Comparison of ENCODE assay signal across 17 mouse cellular contexts in the genomic region with DNA sequence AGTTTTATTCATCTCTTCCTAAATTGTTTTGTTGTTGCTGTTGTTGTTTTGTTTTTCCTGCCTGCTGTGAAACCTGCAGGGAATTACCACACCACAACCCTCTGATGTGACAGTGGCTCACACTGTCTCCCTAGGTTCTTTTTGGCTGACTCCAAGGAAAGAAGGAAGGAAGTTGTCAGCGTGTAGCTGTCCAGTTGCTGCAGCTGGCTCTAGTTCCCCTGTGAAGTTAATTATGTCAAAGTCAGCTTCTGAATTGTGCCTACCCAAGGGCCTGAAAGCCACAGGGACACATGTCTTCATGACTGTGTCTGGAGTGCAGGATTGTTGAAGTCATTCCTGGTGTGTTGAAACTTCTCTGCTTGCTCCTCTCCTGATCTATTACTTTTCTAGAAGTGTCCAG. TPM values are rescaled to one million over a fixed set of nuclear protein-coding genes. Genes with fewer than 3 reads are reported as not detected.
DNase-seq lines count a peak whose midpoint lies in the region; ATAC-seq and TF ChIP-seq lines count a peak whose summit lies in the region.
"Not testable (repeated sequence)": the region's sequence is repeated elsewhere in the genome, so short reads cannot be mapped to it uniquely, and the experiment has no call there.
"Had no signal": no experiment of that assay in that cellular context is flagged by ENCODE, and none has a peak within 500 bp of the region (broad histone marks: within the 10 kb centered on the region; RNA-seq: fewer than 3 reads in every experiment).

No protein-coding gene starts in this region.

- peak overlapping the region; percentile 96 for H3K27ac ChIP-seq in bone marrow macrophage, adult 2 months (ENCODE audit: insufficient read depth, low read depth, low read length)
- not testable (repeated sequence) for H3K27ac ChIP-seq in liver, postnatal 0 days (ENCODE audit: low read depth)
- H3K27ac ChIP-seq in macrophage, result peak overlapping the region; percentile 92
- H3K27ac ChIP-seq in spleen, adult 2 months (ENCODE audit: insufficient read depth, low read length), result peak overlapping the region; percentile 82

- peak; percentile 20 for DNase-seq in gastrocnemius, adult 18-20 months (ENCODE audit: low spot score)
- DNase-seq in heart, adult 11 months, result peak; percentile 98
- DNase-seq in heart, postnatal 25 days (ENCODE audit: low spot score), result peak; percentile 6
- DNase-seq in liver, postnatal 0 days; spleen, adult 2 months (ENCODE audit: low read depth in 1 of 2, low spot score in 2 of 2): not testable (repeated sequence)

- TF ChIP-seq CTCF in bone marrow macrophage, adult 2 months (IDR thresholded peaks at IDR 0.05; ENCODE audit: low read depth, low read length); liver, postnatal 0 days (IDR thresholded peaks at IDR 0.05; ENCODE audit: low read depth); spleen, adult 2 months (IDR thresholded peaks at IDR 0.05; ENCODE audit: extremely low read depth, insufficient read depth, insufficient read length, insufficient replicate concordance): not testable (repeated sequence)

- intact Hi-C loops in heart, postnatal 25 days (cut with DNase I), result not testable (repeated sequence)

- WGBS in liver, postnatal 0 days (ENCODE audit: insufficient replicate concordance), result 0% methylated on average over 1 of the region's 1 CpGs
- 0% methylated on average over 1 of the region's 1 CpGs for WGBS in macrophage (ENCODE audit: missing documents)
- WGBS in spleen, adult 2 months, result 0% methylated on average over 1 of the region's 1 CpGs

- ATAC-seq in liver, postnatal 0 days, result 0 out of 2 replicates have a peak, but pooled peaks have one; percentile 21

- H3K4me3 ChIP-seq in bone marrow macrophage, adult 2 months (ENCODE audit: insufficient read depth, low read length); liver, postnatal 0 days (ENCODE audit: low read depth, low read length); macrophage (ENCODE audit: inconsistent target); spleen, adult 2 months (ENCODE audit: extremely low read depth, insufficient read depth, insufficient read length): not testable (repeated sequence)

- not testable (repeated sequence) for TF ChIP-seq EP300 in liver, postnatal 0 days (IDR thresholded peaks at IDR 0.05; ENCODE audit: low read depth)

- not testable (repeated sequence) for H3K9ac ChIP-seq in liver, postnatal 0 days (replicated peaks)

- not testable (repeated sequence) for TF ChIP-seq POLR2A in bone marrow macrophage, adult 2 months (IDR thresholded peaks at IDR 0.05; ENCODE audit: borderline replicate concordance, low read depth, low read length); spleen, adult 2 months (IDR thresholded peaks at IDR 0.05; ENCODE audit: low read depth, low read length)

- not testable (repeated sequence) for H3K9me3 ChIP-seq in liver, postnatal 0 days (ENCODE audit: low read length)

- H3K36me3 ChIP-seq in liver, postnatal 0 days (replicated peaks; ENCODE audit: insufficient read depth, low read length); spleen, adult 2 months (ENCODE audit: control insufficient read depth, insufficient read depth, low read length): not testable (repeated sequence)
- peaks cover 11% of the 10 kb centered on the region; the same call in 1 of the 2 replicates for H3K36me3 ChIP-seq in macrophage (ENCODE audit: inconsistent target)

- H3K79me2 ChIP-seq in macrophage (ENCODE audit: inconsistent target), result peaks cover 46% of the 10 kb centered on the region

- H3K4me1 ChIP-seq in bone marrow macrophage, adult 2 months (ENCODE audit: control insufficient read depth, insufficient read depth, low read length), result peaks cover 46% of the 10 kb centered on the region
- peaks cover 13% of the 10 kb centered on the region for H3K4me1 ChIP-seq in liver, postnatal 0 days (ENCODE audit: insufficient read depth)
- peaks cover 12% of the 10 kb centered on the region; the same call in 1 of the 2 replicates for H3K4me1 ChIP-seq in spleen, adult 2 months (ENCODE audit: control insufficient read depth, insufficient read depth, insufficient read length)

- H3K27me3 ChIP-seq in liver, postnatal 0 days (ENCODE audit: insufficient read depth, low read length); spleen, adult 2 months (ENCODE audit: control insufficient read depth, insufficient read depth, low read length): not testable (repeated sequence)

- H3K4me2 ChIP-seq in liver, postnatal 0 days (ENCODE audit: low read depth, low read length), result not testable (repeated sequence)

RNA-seq across cellular contexts. Expression of gene Ms4a6b, which starts 1.1 kb away (rescaled TPM):
- polyA plus RNA-seq in bone marrow macrophage, adult 2 months (2012; ENCODE audit: insufficient read depth, insufficient read length, missing spikeins), result 338 and 351 TPM in 2 replicates
- 1 to 10 TPM; 1.7 to 3.0 TPM for total RNA-seq in gastrocnemius, adult 18-20 months (2021)
- 1 to 10 TPM; 5.7 to 6.1 TPM for total RNA-seq in heart, postnatal 25 days (2021)
- 3.2 and 3.8 TPM in 2 replicates for polyA plus RNA-seq in liver, postnatal 0 days (2015; fragmentation: Nextera tagmentation; extraction: Ambion mirVana)
- 100 to 1,000 TPM in 20 of 26 experiments, 10 to 100 TPM in 6; 18.4 to 667 (median 279) TPM for total RNA-seq in macrophage (2018; cell fraction: chromatin; rRNA removed)
- total RNA-seq in macrophage (2018; cell fraction: cytosol; rRNA removed), result 100 to 1,000 TPM; 132 to 513 (median 319) TPM
- 100 to 1,000 TPM in 23 of 26 experiments, 10 to 100 TPM in 3; 56.3 to 614 (median 322) TPM for total RNA-seq in macrophage (2018; cell fraction: nucleus; rRNA removed)
- 182 to 404 TPM (median 188 TPM) in 3 replicates for polyA plus RNA-seq in macrophage (2018)
- 27.9 and 34.8 TPM in 2 replicates for polyA plus RNA-seq in spleen, adult 2 months (2012; rRNA removed)

RNA-seq across cellular contexts. Expression of gene Ms4a4d, which starts 19.2 kb away (rescaled TPM):
- not detected in 2 replicates for polyA plus RNA-seq in bone marrow macrophage, adult 2 months (2012; ENCODE audit: insufficient read depth, insufficient read length, missing spikeins)
- 1 to 10 TPM; 2.5 to 3.6 TPM for total RNA-seq in gastrocnemius, adult 18-20 months (2021)
- total RNA-seq in heart, postnatal 25 days (2021), result 10 to 100 TPM in 1 of 2 experiments, 1 to 10 TPM in 1; 5.6 to 10.3 TPM
- 1.5 and 1.7 TPM in 2 replicates for polyA plus RNA-seq in liver, postnatal 0 days (2015; fragmentation: Nextera tagmentation; extraction: Ambion mirVana)
- total RNA-seq in macrophage (2018; cell fraction: chromatin; rRNA removed), result under 1 TPM in 4 of 26 experiments, not detected in 22; 0.38 to 0.81 (median 0.64) TPM
- not detected for total RNA-seq in macrophage (2018; cell fraction: cytosol; rRNA removed)
- 1 to 10 TPM in 1 of 26 experiments, under 1 TPM in 4, not detected in 21; 0.46 to 1.3 (median 0.65) TPM for total RNA-seq in macrophage (2018; cell fraction: nucleus; rRNA removed)
- not detected in 3 replicates for polyA plus RNA-seq in macrophage (2018)
- polyA plus RNA-seq in spleen, adult 2 months (2012; rRNA removed), result 8.6 and 10.2 TPM in 2 replicates
- total RNA-seq: forebrain, postnatal 0 days had no signal
- polyA plus RNA-seq: forebrain, embryonic 13.5 days; forebrain, postnatal 0 days; G1E; hindbrain, embryonic 15.5 days had no signal

RNA-seq across cellular contexts. Expression of gene Gm8369, which starts 31.6 kb away (rescaled TPM):
- polyA plus RNA-seq in bone marrow macrophage, adult 2 months (2012; ENCODE audit: insufficient read depth, insufficient read length, missing spikeins), result 13.4 and 15.4 TPM in 2 replicates
- total RNA-seq in gastrocnemius, adult 18-20 months (2021), result not detected
- not detected for total RNA-seq in heart, postnatal 25 days (2021)
- polyA plus RNA-seq in liver, postnatal 0 days (2015; fragmentation: Nextera tagmentation; extraction: Ambion mirVana), result 1.6 and 2.1 TPM in 2 replicates
- 100 to 1,000 TPM in 1 of 26 experiments, 10 to 100 TPM in 21, 1 to 10 TPM in 4; 2.7 to 111 (median 42.1) TPM for total RNA-seq in macrophage (2018; cell fraction: chromatin; rRNA removed)
- total RNA-seq in macrophage (2018; cell fraction: cytosol; rRNA removed), result 1 to 10 TPM in 22 of 26 experiments, under 1 TPM in 4; 0.85 to 8.7 (median 3.2) TPM
- total RNA-seq in macrophage (2018; cell fraction: nucleus; rRNA removed), result 10 to 100 TPM in 22 of 26 experiments, 1 to 10 TPM in 4; 1.7 to 88.4 (median 28.7) TPM
- polyA plus RNA-seq in macrophage (2018), result 0.80 to 5.0 TPM (median 2.0 TPM) in 3 replicates
- 35.9 and 38.1 TPM in 2 replicates for polyA plus RNA-seq in spleen, adult 2 months (2012; rRNA removed)
- total RNA-seq: forebrain, postnatal 0 days; gastrocnemius, adult 8-10 months had no signal
- polyA plus RNA-seq: embryonic facial prominence, embryonic 10.5 days; embryonic facial prominence, embryonic 14.5 days; forebrain, embryonic 13.5 days; G1E; heart, embryonic 11.5 days; heart, embryonic 15.5 days; hindbrain, embryonic 11.5 days; hindbrain, embryonic 15.5 days had no signal

RNA-seq across cellular contexts. Expression of gene Ms4a6c, which starts 48.2 kb away (rescaled TPM):
- polyA plus RNA-seq in bone marrow macrophage, adult 2 months (2012; ENCODE audit: insufficient read depth, insufficient read length, missing spikeins), result 610 and 628 TPM in 2 replicates
- 1 to 10 TPM; 1.7 to 2.2 TPM for total RNA-seq in gastrocnemius, adult 18-20 months (2021)
- 10 to 100 TPM in 1 of 2 experiments, 1 to 10 TPM in 1; 8.9 to 10.1 TPM for total RNA-seq in heart, postnatal 25 days (2021)
- polyA plus RNA-seq in liver, postnatal 0 days (2015; fragmentation: Nextera tagmentation; extraction: Ambion mirVana), result 13.1 and 13.4 TPM in 2 replicates
- 100 to 1,000 TPM in 23 of 26 experiments, 10 to 100 TPM in 3; 89.1 to 739 (median 400) TPM for total RNA-seq in macrophage (2018; cell fraction: chromatin; rRNA removed)
- total RNA-seq in macrophage (2018; cell fraction: cytosol; rRNA removed), result 1,000 to 10,000 TPM in 12 of 26 experiments, 100 to 1,000 TPM in 14; 423 to 1,309 (median 781) TPM
- 100 to 1,000 TPM; 190 to 948 (median 542) TPM for total RNA-seq in macrophage (2018; cell fraction: nucleus; rRNA removed)
- polyA plus RNA-seq in macrophage (2018), result 546 to 786 TPM (median 561 TPM) in 3 replicates
- 8.9 and 12.2 TPM in 2 replicates for polyA plus RNA-seq in spleen, adult 2 months (2012; rRNA removed)
